Mouse (Mus musculus) macrophage (primary cell): ENCODE data around the gene Magohb. TPM values are rescaled to one million over a fixed set of nuclear protein-coding genes. Genes with fewer than 3 reads are reported as not detected.

Experiments used
- H3K27ac ChIP-seq: fragments of 350-480 bp; formaldehyde crosslinking; 2 replicates; pipeline ENCODE4 v1.9.0; 2021
- H3K36me3 ChIP-seq: fragments of 350-480 bp; formaldehyde crosslinking; 2 replicates; pipeline ENCODE4 v1.9.0; 2021; ENCODE audit errors: inconsistent target
- H3K4me3 ChIP-seq: fragments of 350-480 bp; formaldehyde crosslinking; 2 replicates; pipeline ENCODE4 v1.9.0; 2021; ENCODE audit errors: inconsistent target
- H3K79me2 ChIP-seq: fragments of 350-480 bp; formaldehyde crosslinking; 2 replicates; pipeline ENCODE4 v1.9.0; 2021; ENCODE audit errors: inconsistent target
- WGBS: methylation state at CpG from one replicate; pipeline ENCODE4 v1.1.7; 2026; ENCODE audit warnings: inconsistent platforms; ENCODE audit not compliant: missing documents; 5-methylcytosine and 5-hydroxymethylcytosine counted together
- polyA plus RNA-seq: library from polyadenylated mRNA; stranded (reverse); fragments of 250-400 nt; gene quantifications from 3 replicates; pipeline ENCODE4 v1.2.4, GENCODE M21; 2018; ENCODE audit warnings: inconsistent platforms
- total RNA-seq, 78 experiments: library from RNA; depleted of rRNA; stranded (reverse); fragments of 250-400 nt; gene quantifications; 1 replicate in 9 of 78; 2 replicates in 24 of 78; 3 replicates in 43 of 78; 4 replicates in 2 of 78; pipeline ENCODE4 v1.2.4; 2018; ENCODE audit warnings: inconsistent platforms in 56 of 78

Magohb gene
- total RNA-seq (2018; cell fraction: chromatin; rRNA removed) = 10 to 100 TPM in 16 of 26 experiments, 1 to 10 TPM in 9, not detected in 1; 1.9 to 31.3 (median 15.5) TPM
- total RNA-seq (2018; cell fraction: cytosol; rRNA removed) = 10 to 100 TPM in 17 of 26 experiments, 1 to 10 TPM in 9; 7.6 to 22.8 (median 12.5) TPM
- 10 to 100 TPM in 17 of 26 experiments, 1 to 10 TPM in 9; 2.5 to 24.7 (median 12.1) TPM for total RNA-seq (2018; cell fraction: nucleus; rRNA removed)
- 8.6 to 19.9 TPM (median 11.8 TPM) in 3 replicates for polyA plus RNA-seq

DNA sequence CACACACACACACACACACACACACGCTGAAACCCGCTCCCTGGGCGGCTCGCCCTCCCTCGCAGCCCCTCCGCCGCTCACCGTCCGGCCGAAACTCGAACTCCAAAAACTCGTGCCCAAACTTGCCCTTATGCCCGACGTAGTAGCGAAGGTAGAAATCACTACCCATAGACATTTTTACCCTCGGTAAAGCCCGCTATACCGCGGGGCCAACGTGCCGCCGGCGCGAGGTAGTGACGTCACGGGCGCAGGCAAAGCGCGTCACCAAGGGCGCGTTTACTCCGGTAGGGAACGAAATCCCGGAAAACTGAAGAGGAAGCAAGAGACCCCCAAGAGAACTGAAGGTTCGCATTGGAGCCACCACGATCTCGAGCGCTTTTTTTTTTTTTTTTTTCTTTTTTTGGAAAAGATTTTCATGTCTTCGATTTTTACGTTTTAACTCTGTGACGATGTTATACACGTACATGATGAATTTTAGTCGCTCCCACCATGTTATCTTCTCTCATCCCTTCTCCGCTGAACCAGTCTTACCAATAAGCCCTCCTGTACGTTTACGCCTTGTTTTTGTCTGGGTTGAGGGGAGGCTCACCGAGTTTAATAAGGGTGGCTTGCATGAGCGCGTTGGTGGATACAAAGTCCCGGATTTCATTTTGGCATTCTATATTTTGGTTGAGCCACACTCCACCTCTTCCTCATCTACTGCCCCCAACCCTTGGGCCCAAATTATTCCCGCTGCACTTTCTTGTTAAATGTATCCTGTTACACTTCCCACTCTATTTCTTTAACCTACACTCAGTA, at the start of gene Magohb:
Magohb (minus strand) TSS at position 254 of the 798 bp plus-strand sequence.
- WGBS = 2% methylated on average over 46 of the region's 51 CpGs
- Histone ChIP-seq H3K27ac (peak within 1 kb of the TSS; percentile 21; the same call in 1 of the 2 replicates), H3K4me3 (peak within 1 kb of the TSS; percentile 57), H3K79me2 (no peaks in the 10 kb centered on the region), H3K36me3 (peaks cover 4% of the 10 kb centered on the region; the same call in 1 of the 2 replicates)

DNA sequence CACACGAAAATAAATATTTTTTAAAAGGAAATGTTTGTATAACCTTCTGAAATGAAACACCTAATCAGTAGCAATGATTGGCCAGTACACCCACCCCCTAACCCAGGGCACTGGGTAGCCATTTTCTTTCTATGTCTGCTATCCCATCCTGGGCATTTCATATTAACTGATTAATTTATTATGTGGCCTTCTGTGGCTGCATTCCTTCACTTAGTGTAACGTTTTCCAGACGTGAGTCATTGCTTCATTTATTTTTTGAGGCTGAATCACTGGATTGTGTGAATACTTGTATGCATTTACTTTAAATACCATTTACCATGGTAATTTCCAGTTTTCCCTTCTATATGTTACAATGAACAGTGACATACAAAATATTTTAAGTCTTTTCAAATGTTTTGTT, 47.0 kb upstream of the Magohb start:
- Histone ChIP-seq H3K27ac (no peak overlapping the region), H3K79me2 (no peaks in the 10 kb centered on the region), H3K4me3 (no peak overlapping the region), H3K36me3 (no peaks in the 10 kb centered on the region)
- 81% methylated on average over 3 of the region's 3 CpGs for WGBS

DNA sequence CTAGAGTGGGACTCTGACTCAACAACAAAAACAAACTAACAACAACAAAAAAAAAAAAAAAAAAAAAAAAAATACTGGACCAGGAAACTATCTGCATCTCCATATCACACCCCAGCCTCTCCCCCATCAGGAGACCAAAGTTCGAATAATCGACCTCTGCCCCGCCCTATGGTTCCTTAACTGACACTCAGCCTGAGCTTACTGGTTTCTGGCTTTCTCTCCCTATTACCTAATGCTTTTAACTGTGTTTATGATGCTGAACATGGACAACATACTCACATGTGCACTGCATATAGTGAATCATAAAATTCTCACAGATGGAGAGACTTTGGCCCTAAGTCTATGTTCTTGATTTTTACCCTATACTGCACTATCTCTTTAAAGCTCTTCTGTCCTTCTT, 46.3 kb upstream of the Magohb start:
- Histone ChIP-seq H3K79me2 (no peaks in the 10 kb centered on the region), H3K4me3 (no peak overlapping the region), H3K27ac (no peak overlapping the region), H3K36me3 (no peaks in the 10 kb centered on the region)
- WGBS = 98% methylated on average over 3 of the region's 3 CpGs

DNA sequence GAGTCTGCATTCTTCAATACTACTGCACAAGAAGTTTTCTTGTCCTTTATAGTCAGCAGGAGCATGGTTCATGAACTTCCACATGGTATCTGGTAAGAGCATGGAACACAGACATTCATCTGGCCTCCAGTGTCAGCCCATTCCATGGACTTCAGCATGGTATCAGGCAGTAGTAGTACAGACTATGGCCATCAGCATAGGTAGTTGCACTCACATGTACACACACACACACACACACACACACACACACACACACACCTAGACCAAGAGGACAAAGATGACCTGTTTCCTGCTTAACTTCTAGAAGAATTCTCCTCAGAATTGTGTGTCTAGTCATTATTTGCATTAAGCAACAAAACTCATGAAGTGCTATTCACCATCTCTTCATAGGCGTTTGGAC, 45.7 kb upstream of the Magohb start:
- Histone ChIP-seq H3K4me3 (no peak overlapping the region), H3K79me2 (no peaks in the 10 kb centered on the region), H3K27ac (no peak overlapping the region), H3K36me3 (no peaks in the 10 kb centered on the region)
- WGBS = 91% methylated on average over 1 of the region's 1 CpGs

DNA sequence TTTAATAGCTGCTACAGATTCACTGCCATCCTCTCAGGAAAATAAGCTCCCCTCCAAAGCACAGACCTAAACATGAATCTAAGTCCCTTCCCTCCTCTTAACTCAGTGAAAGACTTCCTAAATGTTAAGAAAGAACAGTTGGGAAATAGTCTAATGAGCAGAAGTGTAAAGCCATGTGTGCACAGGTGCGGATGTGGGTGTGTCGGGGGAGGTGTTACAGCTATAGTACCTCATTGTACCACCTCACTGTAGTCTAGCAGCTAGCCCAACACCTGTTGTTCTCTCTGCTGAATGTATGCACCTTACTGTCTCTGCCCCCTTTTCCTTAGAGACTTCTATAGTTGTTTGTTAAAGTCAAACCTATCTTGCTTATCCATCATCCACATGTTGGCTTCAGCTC, 34.0 kb upstream of the Magohb start:
- H3K4me3 ChIP-seq = no peak overlapping the region
- H3K27ac ChIP-seq = no peak overlapping the region
- WGBS = 85% methylated on average over 2 of the region's 2 CpGs
- H3K36me3 ChIP-seq = no peaks in the 10 kb centered on the region
- H3K79me2 ChIP-seq = no peaks in the 10 kb centered on the region

DNA sequence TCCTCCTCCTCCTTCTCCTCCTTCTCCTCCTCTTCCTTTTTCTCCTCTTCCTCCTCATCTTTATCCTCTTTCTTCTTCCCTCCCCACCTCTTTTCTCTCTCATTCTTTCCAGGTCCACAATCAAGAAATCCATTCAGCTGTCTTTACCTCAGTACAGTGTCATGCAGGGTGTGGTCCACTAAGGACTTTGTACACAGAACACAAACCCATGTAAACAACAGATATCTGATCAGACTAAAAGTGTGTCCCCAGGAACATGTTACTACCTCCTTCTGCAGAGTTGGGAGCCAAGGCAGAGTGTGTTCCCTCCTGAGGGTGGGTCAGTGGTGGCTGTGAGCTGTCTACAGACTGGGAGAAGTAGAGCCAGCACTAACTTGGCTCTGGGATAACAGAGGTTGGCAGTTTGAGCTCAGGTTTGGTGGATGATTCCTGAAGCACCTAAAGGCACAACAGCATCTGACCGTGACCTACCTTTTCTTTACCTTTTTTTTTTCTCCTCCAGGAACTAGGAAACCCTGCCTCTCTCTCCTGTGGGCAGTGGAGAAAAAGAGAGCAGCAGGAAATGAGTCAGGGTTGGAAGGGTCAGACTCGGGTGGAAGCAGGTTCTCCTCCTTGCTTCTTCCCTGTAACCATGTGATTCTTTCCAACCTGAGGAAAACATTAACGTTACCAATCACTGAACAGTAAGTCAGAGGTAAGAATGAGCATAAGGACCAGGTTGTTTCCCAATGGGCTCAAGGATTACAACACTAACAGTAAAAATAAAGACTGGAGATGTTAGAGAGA, 29.0 kb upstream of the Magohb start:
- 78% methylated on average over 3 of the region's 3 CpGs for WGBS
- Histone ChIP-seq H3K36me3 (no peaks in the 10 kb centered on the region), H3K79me2 (no peaks in the 10 kb centered on the region), H3K27ac (no peak overlapping the region), H3K4me3 (no peak overlapping the region)

DNA sequence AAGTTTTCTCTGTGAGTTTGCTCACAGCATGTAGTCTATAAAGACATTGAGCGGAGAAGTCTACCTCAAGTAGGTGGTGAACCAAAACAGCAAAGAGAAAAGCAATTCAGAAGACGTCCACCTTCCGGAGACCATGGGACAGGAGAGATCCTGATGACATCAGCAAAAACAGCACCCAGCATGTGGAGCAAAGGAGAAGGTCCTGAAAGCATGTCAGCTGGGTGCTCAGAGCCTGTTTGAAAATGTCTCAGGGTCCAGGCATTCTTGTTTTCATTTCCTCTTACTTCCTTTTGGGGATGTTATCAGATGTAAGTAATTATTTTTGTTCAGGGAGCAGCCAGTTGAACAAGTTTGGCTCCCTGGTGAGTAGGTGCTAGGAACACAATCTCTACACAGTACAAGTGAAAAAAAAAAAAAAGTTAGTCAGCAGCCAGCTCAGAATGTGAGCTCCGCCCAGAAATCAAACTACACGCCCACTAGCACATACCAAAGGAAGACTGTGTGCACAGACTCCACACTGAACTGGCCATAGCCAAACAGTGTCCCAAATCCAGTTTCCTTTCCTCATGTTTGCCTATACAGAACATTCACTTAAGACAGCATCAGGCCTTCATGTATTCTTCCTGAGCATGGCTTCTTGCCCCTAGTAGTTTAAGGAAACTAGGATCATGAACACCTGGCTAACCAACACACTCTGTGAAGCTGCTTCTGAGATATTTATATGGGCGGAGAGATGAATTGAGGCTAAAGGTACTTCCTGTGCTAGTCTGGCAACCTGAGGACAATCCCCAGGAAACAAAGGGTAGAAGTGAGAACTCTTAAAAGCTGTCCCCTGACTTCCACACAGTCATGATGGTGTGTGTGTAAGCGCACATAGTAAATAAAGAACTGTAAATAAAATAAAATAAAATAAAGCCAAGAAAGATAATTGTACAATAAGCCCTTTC, 23.4 kb upstream of the Magohb start:
- Histone ChIP-seq H3K4me3 (no peak overlapping the region), H3K27ac (no peak overlapping the region), H3K79me2 (no peaks in the 10 kb centered on the region), H3K36me3 (no peaks in the 10 kb centered on the region)
- WGBS = 87% methylated on average over 7 of the region's 7 CpGs

DNA sequence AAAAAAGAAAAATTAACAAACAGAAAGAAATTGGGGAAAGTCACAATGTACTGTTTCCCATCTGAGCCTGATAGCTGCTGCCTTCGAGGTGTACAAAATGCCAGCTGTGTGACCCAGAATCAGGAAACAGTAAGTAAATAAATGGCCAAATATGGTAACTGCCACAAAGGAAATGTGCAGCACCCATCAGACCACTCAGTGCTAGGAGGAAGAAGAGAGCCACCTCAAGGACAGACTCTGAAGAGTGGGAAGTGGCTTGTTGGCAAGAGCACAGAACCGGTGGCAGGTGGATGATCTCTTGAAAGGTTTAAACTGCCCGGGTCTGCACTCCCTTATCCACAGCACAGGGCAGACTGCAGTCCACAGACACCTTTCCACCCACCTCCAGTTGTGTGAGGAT, 15.0 kb upstream of the Magohb start:
- 7% methylated on average over 3 of the region's 3 CpGs for WGBS
- Histone ChIP-seq H3K4me3 (no peak overlapping the region), H3K27ac (no peak overlapping the region), H3K79me2 (no peaks in the 10 kb centered on the region), H3K36me3 (no peaks in the 10 kb centered on the region)

DNA sequence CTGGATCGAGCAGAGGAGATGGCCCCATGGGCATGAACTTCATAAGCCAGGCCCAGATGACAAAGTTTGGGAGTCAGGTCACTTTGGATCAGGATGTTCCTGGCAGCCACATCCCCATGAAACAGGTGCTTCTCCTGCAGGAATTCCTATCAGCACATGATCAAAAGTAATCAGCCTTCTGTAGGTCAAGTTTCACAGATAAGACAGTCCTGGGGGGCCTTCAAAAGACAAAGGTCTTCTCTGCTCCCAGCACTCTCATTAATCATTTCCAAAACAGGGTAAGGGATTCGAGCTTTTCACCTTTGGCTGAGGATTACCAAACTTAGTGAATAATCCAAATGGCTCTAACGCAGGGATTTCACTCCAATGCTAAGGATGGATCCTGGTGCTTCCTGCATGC, 11.7 kb upstream of the Magohb start:
- Histone ChIP-seq H3K36me3 (no peaks in the 10 kb centered on the region), H3K27ac (no peak overlapping the region), H3K79me2 (no peaks in the 10 kb centered on the region), H3K4me3 (no peak overlapping the region)
- 77% methylated on average over 3 of the region's 3 CpGs for WGBS

DNA sequence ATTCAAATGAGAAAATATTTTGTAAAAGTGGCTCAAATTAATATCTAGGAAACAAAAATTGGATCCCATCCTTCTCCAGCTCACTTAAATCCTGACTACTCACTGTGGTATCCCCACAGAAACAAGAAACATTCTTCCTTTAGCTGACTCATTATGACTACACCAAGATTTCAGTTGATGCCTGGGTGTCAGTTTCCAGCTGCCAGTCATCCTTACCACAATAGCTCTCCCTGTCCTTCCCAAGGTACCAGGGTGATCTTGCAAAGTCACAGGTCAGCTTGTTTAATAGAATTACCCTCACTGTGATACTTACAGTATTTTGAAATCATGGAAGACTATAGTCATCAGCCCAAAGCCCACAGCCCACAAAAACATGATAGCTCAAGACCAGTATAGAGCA, 5.5 kb upstream of the Magohb start:
- no peak overlapping the region for H3K4me3 ChIP-seq
- no peak overlapping the region for H3K27ac ChIP-seq
- no peaks in the 10 kb centered on the region for H3K79me2 ChIP-seq
- no peaks in the 10 kb centered on the region for H3K36me3 ChIP-seq

DNA sequence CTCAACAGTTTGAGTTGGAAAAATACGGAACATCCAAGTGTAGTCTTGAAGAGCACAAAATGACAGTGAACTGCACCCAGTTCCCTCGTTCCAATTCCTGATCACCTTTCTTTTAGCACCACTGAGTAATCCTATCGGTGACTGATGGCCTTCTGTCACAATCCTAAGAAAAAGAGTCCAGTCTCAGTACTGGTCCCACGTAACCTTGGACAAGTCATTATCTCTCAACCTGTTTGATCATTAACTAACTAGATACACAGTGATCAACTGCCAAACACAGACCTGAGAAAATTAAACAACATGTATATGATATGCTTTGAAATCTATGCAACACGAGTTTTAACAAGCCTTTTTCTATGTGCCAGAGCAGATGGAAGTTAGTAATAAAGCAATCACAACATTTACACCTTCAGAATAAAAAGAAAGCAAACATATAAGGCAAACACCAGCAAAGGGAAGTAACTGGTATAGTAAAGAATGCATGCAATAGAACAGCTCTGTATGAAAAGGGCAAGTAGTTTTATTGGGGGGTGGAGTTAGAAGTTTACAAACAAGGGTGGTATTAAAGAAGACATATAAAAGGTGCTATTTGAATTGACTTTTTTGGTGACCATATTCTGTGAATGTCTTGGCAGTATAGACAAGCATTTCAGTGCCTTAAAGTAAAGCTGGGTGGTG, 1.5 kb upstream of the Magohb start:
- 82% methylated on average over 5 of the region's 5 CpGs for WGBS
- H3K36me3 ChIP-seq = no peaks in the 10 kb centered on the region
- no peak overlapping the region for H3K27ac ChIP-seq
- no peak overlapping the region for H3K4me3 ChIP-seq
- no peaks in the 10 kb centered on the region for H3K79me2 ChIP-seq

DNA sequence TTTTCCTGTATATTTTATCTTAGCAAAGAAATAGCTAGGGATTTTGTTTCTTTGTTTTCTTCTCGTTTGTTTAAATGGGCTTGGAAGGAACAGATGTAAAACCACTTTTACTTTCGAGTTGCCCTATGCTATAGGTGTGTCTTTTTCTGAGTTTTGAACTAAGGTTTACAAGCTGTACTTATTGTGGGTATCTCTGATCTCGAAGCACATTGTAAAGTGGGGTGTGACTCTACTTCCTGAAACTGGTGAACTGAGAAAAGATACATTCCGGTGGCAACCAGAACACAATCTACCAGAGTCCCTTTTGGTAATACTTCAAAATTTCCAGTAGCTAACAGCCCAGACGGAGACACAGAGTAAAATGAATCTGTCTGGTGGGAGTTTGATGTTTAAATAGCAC, 872 bp upstream of the Magohb start:
- no peak overlapping the region for H3K4me3 ChIP-seq
- H3K36me3 ChIP-seq = no peaks in the 10 kb centered on the region
- no peaks in the 10 kb centered on the region for H3K79me2 ChIP-seq
- 68% methylated on average over 5 of the region's 5 CpGs for WGBS
- no peak overlapping the region for H3K27ac ChIP-seq

DNA sequence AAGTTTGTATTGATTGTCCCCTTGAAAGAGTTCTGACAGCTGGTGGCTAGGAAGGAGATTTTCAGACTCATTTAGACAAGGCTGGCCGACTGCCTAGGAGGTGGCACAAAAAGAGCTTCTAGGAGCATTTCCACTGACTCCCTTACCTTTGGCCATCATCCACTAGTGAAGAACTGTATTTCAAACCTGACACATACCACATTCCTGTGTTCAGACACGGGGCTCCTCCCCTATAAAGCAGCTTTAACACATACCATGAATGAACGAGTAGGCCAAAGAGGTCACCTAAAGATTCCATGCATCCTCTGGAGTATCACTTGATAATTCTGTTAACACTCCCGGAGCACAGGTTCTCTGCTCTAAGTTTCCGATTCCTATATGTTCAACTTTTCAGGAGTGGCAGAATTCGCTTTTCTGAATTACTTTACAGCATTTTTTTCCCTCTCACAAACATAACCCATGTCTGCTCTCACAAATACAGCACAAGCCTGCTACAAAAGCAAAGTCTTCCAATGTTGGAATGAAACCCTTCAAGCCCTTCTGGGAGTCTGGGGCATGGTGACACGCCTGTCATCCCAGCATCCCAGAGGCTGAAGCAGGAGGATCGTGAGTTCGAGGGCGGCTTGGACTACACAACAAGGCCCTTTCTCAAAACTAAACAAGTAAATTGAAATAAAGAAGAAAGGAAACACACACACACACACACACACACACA, 611 bp downstream of the Magohb start:
- peaks cover 12% of the 10 kb centered on the region; the same call in 1 of the 2 replicates for H3K36me3 ChIP-seq
- peak overlapping the region; percentile 21; the same call in 1 of the 2 replicates for H3K27ac ChIP-seq
- WGBS = 20% methylated on average over 9 of the region's 10 CpGs
- H3K4me3 ChIP-seq = peak overlapping the region; percentile 57
- H3K79me2 ChIP-seq = no peaks in the 10 kb centered on the region
